Mouse (Mus musculus): Measurements from ENCODE around the gene Fam118b.

Gene Fam118b

GRCm38 (mm10) chr9:35198351-35198750 lies 69.3 kb downstream of the Fam118b start:
- in situ Hi-C loops (cut with MboI) = no loop called here

DNA sequence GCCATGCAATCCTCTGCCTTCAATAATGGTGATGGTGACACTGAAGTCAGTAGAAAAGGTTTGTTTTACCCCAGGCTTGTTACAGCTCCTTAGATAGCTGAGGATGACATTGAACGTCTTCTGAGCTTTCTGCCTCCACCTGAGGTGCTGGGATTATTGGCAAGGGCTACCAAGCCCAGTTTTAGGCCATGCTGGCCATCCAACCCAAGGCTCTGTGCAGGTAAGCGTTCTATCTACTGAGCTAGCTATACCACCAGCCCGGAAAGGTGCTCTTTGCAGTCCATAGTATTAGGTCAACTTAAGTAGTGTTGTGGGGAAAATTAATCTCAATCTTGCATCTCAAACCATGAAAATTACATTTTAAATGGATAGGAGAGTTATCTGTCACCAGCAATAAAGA lies 70.0 kb downstream of the Fam118b start:
- in situ Hi-C loops (cut with MboI) = no loop called here

DNA sequence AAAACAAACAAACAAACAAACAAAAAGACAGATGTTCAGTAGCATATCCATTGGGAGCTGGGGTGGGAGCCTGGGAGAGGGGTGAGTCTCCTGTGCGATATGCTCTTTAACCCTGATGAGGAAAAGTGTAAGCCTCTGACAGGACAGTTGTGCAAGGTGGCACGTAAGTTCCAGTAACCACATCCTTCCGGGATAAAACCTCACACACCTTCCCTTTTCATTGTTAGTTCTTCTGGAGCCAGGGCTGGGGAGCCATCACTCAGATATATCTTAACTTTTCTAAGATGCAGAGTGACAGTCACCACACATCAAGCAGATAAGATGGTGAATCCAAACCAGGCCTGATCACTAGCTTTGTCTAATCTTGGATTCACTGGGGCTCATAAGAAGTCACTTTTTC lies 73.6 kb downstream of the Fam118b start:
- in situ Hi-C loops (cut with MboI) = no loop called here

GRCm38 (mm10) chr9:35192983-35193542 lies 74.5 kb downstream of the Fam118b start:
- in situ Hi-C loops (cut with MboI) = no loop called here

GRCm38 (mm10) chr9:35188700-35189099 lies 78.9 kb downstream of the Fam118b start:
- in situ Hi-C loops (cut with MboI) = no loop called here

- in situ Hi-C loops (cut with MboI) = no loop called here
These were observed 80.2 kb downstream of the Fam118b start for GRCm38 (mm10) chr9:35187351-35187903.

DNA sequence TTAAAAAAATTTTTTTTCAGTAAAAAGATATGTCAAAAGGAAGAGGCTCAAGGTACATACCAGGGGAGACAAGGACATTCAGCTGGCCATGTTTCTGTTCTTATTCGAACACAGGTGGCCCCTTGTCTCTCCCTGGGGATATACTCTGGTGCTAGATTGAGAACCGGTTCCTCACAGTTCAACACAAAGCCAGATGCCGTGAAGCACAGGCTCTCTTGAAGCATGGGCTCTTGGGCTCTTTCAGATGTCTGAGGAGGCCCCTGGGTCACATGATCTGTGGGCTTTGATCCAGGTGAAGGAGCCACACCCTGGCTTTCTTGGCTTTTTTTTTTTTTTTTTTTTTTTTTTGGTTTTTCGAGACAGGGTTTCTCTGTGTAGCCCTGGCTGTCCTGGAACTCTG lies 81.2 kb downstream of the Fam118b start:
- in situ Hi-C loops (cut with MboI) = no loop called here

- in situ Hi-C loops (cut with MboI) = no loop called here
These were observed 84.2 kb downstream of the Fam118b start for GRCm38 (mm10) chr9:35183359-35183758.

DNA sequence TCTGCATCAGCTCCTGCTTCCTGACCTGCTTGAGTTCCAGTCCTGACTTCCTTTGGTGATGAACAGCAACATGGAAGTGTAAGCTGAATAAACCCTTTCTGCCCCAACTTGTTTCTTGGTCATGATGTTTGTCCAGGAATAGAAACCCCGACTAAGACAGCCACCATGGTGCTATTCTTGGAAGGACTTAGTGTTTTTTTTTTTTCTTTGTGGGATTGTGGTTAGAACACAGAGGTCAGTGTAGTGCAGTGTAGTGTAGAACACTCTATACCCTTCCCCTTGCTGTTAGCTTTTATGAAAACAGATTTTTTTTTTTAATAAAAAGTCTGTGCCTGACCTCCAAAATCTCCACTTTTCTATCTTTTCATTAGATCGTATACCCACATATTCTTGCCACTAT lies 84.8 kb downstream of the Fam118b start:
- in situ Hi-C loops (cut with MboI) = no loop called here

GRCm38 (mm10) chr9:35176124-35176659 lies 91.4 kb downstream of the Fam118b start:
- in situ Hi-C loops (cut with MboI) = no loop called here

DNA sequence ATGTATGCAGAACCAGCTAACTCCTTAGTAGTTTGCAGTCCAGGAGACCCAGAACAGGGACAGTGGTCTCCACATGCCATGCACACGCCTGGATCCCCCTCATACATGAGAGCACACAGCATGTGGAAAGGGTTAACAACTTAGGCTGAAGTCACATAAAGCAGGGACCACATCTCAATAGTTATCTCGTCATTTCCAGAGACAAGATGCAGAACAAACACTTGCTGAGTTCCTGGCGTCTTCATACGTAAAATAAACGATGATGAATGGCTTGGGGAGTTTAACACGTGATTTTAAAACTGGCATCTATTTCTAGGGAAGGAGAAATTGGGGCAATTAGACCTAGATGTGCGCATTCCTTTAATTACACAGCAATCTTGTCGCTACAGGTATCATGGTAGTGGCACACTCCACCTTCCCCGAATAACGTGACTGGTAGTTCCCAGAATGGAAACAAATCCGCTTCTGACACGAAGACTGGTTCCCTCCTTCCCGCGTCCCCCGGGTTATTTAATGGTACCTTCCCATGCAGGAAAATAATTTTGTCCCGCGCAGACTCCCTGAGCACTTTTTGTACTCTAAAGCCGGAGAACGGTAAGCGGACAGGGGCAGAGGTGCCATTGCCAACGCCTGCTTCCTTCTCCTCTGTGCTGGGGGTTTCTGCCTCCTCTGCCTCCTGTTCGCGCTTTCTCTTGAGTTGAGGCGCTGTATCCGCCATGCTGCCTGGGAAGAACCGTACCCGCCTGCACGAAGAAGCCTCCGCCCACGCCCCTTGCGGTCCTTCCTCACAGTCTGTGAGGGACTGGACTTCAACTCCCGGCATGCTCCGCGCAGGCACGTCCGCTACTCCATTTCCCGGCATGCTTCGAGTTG lies 92.1 kb downstream of the Fam118b start, which contains the start of gene Dcps:
Dcps (minus strand) TSS at position 811 of the 873 bp plus-strand sequence.
- in situ Hi-C loops (cut with MboI) = no loop called here

GRCm38 (mm10) chr9:35173331-35173730 lies 94.3 kb downstream of the Fam118b start:
- in situ Hi-C loops (cut with MboI) = no loop called here

DNA sequence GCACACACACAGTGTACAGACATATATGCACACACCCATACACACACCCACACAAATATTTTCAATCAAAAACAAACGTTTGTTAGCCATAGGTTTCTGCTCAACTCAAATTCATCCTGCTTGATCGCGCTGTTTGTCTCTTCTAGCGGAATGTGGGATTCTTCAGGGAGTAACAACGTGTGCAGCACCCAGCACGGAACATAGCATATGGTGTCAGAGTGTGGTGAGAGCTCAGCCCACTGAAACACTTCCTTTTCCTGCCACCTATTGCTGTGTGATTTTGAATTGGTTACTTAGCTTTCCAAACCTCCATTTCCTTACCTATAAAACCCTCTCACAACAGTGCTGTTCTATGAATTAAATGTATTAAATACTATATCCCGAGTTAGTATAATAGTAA lies 97.5 kb downstream of the Fam118b start:
- in situ Hi-C loops (cut with MboI) = no loop called here
